Mouse (Mus musculus) heart, adult 2 months (tissue): Measurements from ENCODE around the gene Smim27. TPM values are rescaled to one million over a fixed set of nuclear protein-coding genes. Genes with fewer than 3 reads are reported as not detected.
A peak's percentile ranks its signal among the peaks of the same experiment; 100 is the strongest.

Source experiments
- DNase-seq, 2 experiments: peaks; one replicate each; pipeline ENCODE4 v3.0.0; 2021
- H3K27ac ChIP-seq: fragments of 200-600 bp; 2 replicates; pipeline ENCODE4 v1.8.1; 2022
- H3K27me3 ChIP-seq: fragments of 200-500 bp; 2 replicates; pipeline ENCODE4 v1.6.1; 2012; ENCODE audit warnings: mild to moderate bottlenecking, low read length, inconsistent platforms, mixed read lengths; ENCODE audit not compliant: control insufficient read depth, insufficient read depth
- H3K36me3 ChIP-seq: fragments of 200-500 bp; 2 replicates; pipeline ENCODE4 v1.6.1; 2012; ENCODE audit warnings: low read length, inconsistent platforms; ENCODE audit not compliant: control insufficient read depth, insufficient read depth
- H3K4me1 ChIP-seq: fragments of 200-500 bp; 2 replicates; pipeline ENCODE4 v1.6.1; 2011; ENCODE audit warnings: low read length; ENCODE audit not compliant: control insufficient read depth, insufficient read depth
- H3K4me3 ChIP-seq: fragments of 200-600 bp; 2 replicates; pipeline ENCODE4 v1.8.1; 2022
- H3K79me2 ChIP-seq: fragments of 200-500 bp; replicated peaks from 2 replicates; pipeline ENCODE4 v1.6.1; 2012; ENCODE audit warnings: mild to moderate bottlenecking, inconsistent platforms, low read length, moderate library complexity, mixed read lengths; ENCODE audit not compliant: control insufficient read depth, insufficient read depth
- H3K9ac ChIP-seq: fragments of 200-500 bp; 2 replicates; pipeline ENCODE4 v1.6.1; 2012; ENCODE audit warnings: low read depth, mild to moderate bottlenecking, control low read depth, inconsistent platforms, low read length, mixed read lengths
- CTCF ChIP-seq: fragments of 200-600 bp; IDR thresholded peaks from 2 replicates; pipeline ENCODE4 v1.8.1; 2022; ENCODE audit warnings: antibody characterized with exemption, mild to moderate bottlenecking, moderate library complexity
- EP300 ChIP-seq: fragments of 200-500 bp; IDR thresholded peaks from 2 replicates; pipeline ENCODE4 v1.6.1; 2011; ENCODE audit warnings: low read depth, low read length, control low read depth; ENCODE audit not compliant: insufficient read depth
- POLR2A ChIP-seq: fragments of 200-500 bp; IDR thresholded peaks from 2 replicates; pipeline ENCODE4 v1.6.1; 2011; ENCODE audit warnings: mild to moderate bottlenecking, low read depth, low read length, control low read depth; ENCODE audit not compliant: insufficient read depth
- WGBS: fragments of 180-500 bp; shearing (Covaris S2); methylation state at CpG from one replicate; pipeline ENCODE4 v1.1.7; 2018; 5-methylcytosine and 5-hydroxymethylcytosine counted together
- intact Hi-C: fragments of 180-260 bp; cut with DNase I; formaldehyde crosslinking; loops from one replicate; pipeline ENCODE4 v1.15.1; 2025
- long read RNA-seq: library from polyadenylated mRNA; stranded (forward); transcript quantifications from one replicate; pipeline ENCODE4 v2.0.0, GENCODE M21; 2021
- polyA plus RNA-seq: library from polyadenylated mRNA; depleted of rRNA; stranded (reverse); fragments of >200 nt; gene quantifications from 2 replicates; pipeline ENCODE4 v1.2.3, GENCODE M21; 2012; rRNA removed
- total RNA-seq, 2 experiments: library from RNA; stranded (reverse); gene quantifications; 2 replicates each; pipeline ENCODE4 v1.2.3; 2021

The Smim27 gene
- 10 to 100 TPM; 42.6 to 46.7 TPM for total RNA-seq
- polyA plus RNA-seq: 15.6 and 18.1 TPM in 2 replicates
- long read RNA-seq, transcript Smim27-201 (2 exons, 1,044 nt): major isoform, 49 of 49 reads
- long read RNA-seq, partial matches to known transcripts: 0 of 49 reads
- long read RNA-seq, other reads (novel, unspliced or antisense): 0 of 49 reads

DNA sequence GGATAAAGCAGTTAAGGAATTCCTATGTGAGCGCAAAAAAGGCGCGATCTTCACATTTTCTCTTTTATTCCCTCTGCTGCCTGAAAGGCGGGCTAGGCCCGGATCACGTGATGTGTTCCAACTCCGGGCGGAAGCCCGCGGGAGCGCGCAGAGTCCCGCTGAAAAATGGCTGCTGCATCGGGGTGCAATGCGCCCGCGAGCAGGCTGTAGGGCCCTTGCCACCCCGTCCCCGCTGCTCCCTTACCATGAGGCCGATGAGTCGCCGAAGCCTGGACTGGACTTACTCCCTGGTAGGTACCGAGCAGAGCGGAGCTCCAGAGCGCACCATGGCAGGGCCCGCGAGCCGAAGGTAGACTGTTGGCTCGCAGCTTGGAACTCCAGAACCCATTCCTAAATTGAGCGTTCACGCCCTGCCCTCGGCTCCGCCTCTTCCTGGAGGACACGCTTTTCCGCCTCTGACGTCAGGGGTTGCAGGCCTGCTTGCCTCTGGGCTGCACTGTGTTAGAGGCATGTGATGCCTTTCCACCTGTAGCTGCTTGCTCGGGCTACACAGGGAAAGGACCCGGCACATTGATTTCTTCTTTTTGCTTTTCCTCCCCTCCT, at the start of gene Smim27, which contains the start of gene Topors:
TSS of gene Smim27 (plus strand) at position 150 of the 603 bp plus-strand sequence.
TSS of gene Topors (minus strand) at position 421 of the 603 bp plus-strand sequence.
- no peaks in the 10 kb centered on the region for H3K27me3 ChIP-seq
- TF ChIP-seq CTCF (no peak), POLR2A (peak; percentile 97), EP300 (peak; percentile 92)
- H3K79me2 ChIP-seq: peaks cover 10% of the 10 kb centered on the region
- peak within 1 kb of the TSS; percentile 95 for H3K4me3 ChIP-seq
- H3K9ac ChIP-seq: peak within 1 kb of the TSS; percentile 93
- intact Hi-C loops: loop anchor here (1.0 to 2.0 kb wide), 2 partner anchors 10 to 31 kb away; partner anchors contain the start of genes Ddx58 and Ndufb6
- peak within 1 kb of the TSS; percentile 99 for H3K27ac ChIP-seq
- under 1% methylated on average over 38 of the region's 38 CpGs for WGBS
- H3K4me1 ChIP-seq: peaks cover 3% of the 10 kb centered on the region
- H3K36me3 ChIP-seq: peaks cover 10% of the 10 kb centered on the region
- DNase-seq: peak; percentile 97 to 98

DNA sequence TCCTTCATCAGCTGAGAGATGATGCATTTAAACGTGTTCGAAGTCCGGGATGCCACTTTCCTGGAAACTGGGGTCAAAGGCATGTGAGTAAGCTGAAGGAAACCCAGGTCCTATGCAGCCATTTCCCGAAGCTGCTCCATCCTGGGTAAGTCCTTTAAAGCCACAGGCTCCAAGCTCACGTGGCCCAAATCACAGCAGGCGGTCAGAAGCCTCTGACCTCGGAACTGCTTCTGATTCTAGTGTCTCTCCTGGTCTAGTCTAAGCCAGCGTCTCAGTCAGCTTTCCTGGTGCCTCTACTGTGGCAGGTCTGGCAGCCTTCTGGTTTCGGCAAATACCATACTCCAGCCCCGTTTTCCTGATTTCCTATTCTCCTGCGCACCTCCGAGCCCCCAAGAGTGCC, 48.9 kb upstream of the Smim27 start:
- no peaks in the 10 kb centered on the region for H3K79me2 ChIP-seq
- no peaks in the 10 kb centered on the region for H3K4me1 ChIP-seq
- no peak overlapping the region for H3K4me3 ChIP-seq
- H3K36me3 ChIP-seq: no peaks in the 10 kb centered on the region
- no peak overlapping the region for H3K9ac ChIP-seq
- DNase-seq: no peak
- TF ChIP-seq CTCF: no peak
- no peak for TF ChIP-seq POLR2A
- TF ChIP-seq EP300: no peak
- intact Hi-C loops: no loop called here
- H3K27ac ChIP-seq: no peak overlapping the region
- H3K27me3 ChIP-seq: no peaks in the 10 kb centered on the region
- WGBS: 41% methylated on average over 12 of the region's 12 CpGs

DNA sequence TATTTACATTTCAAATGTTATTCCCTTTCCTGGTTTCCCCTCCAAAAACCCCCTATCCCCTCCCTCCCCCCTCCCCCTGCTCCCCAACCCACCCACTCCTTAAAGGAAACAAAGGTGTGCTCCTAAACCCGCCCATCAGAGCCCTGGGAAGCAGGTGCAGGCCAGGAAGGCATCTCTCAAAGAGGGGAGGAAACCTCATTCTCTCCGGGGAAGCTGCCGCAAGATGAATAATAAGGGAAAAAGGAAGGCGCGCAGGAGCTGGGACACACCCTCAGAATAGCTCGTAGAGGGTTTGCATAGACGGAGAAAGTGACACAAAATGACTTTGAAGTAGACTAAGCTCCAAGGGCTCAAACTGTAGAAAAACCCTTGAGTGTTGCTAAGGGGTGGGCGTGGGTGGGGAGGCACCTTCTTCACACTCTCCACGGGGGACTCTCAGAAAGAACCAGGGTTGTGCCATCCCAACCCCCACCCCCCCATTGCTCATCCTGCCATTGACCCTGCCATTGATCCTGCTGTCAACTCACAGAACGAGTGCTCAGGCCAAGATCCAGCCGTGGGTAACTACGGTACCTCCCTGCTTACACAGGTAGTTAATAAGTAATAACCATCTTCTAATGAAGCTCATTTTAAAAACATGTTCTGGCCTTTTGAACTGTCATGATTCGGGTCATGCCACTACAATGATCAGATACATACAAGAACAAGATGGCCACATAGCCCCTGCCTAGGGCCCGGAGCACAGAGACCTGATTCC, 48.2 kb upstream of the Smim27 start:
- intact Hi-C loops: no loop called here
- Histone ChIP-seq H3K79me2 (no peaks in the 10 kb centered on the region), H3K9ac (no peak overlapping the region), H3K4me1 (no peaks in the 10 kb centered on the region), H3K4me3 (no peak overlapping the region), H3K27me3 (no peaks in the 10 kb centered on the region), H3K27ac (no peak overlapping the region), H3K36me3 (no peaks in the 10 kb centered on the region)
- DNase-seq: no peak
- WGBS: 65% methylated on average over 14 of the region's 14 CpGs
- TF ChIP-seq CTCF (no peak), EP300 (no peak), POLR2A (no peak)

DNA sequence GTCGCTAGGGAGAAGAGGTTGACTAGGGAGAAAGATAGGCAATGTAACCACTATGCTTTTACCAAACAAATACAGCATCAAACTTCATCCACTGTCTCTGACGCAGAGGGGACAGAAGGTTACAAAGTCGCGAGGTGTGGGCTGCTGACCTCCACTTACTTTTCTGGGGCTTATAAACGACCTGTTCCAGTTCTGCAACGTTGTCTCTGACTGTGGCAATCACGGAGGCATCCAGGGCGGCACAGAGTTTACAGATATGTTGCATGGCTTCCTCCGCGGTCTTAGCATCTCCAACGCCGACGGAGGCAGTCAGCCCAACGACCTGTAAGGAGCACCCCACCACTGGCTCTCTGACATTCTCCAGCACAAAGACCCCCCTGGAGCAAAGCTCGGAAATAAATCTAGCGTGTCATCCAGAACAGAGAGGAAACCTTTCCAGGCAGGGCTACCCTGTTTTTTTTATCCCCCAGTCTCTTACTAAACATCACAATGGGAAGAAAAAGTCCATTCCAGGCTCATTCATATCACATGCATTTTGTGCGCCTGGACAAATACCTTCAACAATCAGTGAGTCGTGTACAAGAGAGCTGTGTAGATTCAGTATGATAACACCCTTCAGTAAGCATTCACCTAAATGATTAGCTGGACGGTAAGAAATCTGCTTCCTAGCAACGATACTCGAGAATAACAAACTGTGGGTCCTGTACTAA, 47.3 kb upstream of the Smim27 start:
- no peaks in the 10 kb centered on the region for H3K4me1 ChIP-seq
- no peak overlapping the region for H3K9ac ChIP-seq
- intact Hi-C loops: no loop called here
- no peaks in the 10 kb centered on the region for H3K27me3 ChIP-seq
- H3K36me3 ChIP-seq: no peaks in the 10 kb centered on the region
- H3K4me3 ChIP-seq: no peak overlapping the region
- H3K27ac ChIP-seq: no peak overlapping the region
- whole genome bisulfite sequencing: 65% methylated on average over 21 of the region's 21 CpGs
- no peaks in the 10 kb centered on the region for H3K79me2 ChIP-seq
- TF ChIP-seq EP300: no peak
- no peak for TF ChIP-seq POLR2A
- no peak for TF ChIP-seq CTCF
- DNase-seq: no peak

DNA sequence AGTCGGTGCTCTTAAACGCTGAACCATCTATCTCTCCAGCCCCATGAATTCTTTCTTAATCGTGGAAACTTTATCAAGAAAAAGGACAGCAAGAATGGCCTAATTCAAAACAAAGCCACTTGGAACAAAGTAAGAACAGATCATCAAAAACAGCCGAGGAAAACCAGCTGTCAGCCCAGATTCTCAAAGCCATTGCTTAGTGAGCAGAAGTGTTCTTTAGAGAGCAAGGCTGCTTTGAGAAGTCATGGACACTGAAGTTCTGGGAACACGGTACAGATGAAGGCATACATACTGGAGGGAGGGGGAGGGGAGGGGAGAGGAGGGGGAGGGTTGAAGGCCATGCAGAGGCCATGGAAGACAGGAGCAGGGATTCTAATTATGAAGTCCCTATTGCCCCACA, 43.3 kb upstream of the Smim27 start:
- 66% methylated on average over 5 of the region's 5 CpGs for WGBS
- intact Hi-C loops: no loop called here
- Histone ChIP-seq H3K27ac (no peak overlapping the region), H3K36me3 (no peaks in the 10 kb centered on the region), H3K4me1 (no peaks in the 10 kb centered on the region), H3K9ac (no peak overlapping the region), H3K27me3 (no peaks in the 10 kb centered on the region), H3K4me3 (no peak overlapping the region), H3K79me2 (no peaks in the 10 kb centered on the region)
- DNase-seq: no peak
- no peak for TF ChIP-seq CTCF
- TF ChIP-seq POLR2A: no peak
- no peak for TF ChIP-seq EP300

DNA sequence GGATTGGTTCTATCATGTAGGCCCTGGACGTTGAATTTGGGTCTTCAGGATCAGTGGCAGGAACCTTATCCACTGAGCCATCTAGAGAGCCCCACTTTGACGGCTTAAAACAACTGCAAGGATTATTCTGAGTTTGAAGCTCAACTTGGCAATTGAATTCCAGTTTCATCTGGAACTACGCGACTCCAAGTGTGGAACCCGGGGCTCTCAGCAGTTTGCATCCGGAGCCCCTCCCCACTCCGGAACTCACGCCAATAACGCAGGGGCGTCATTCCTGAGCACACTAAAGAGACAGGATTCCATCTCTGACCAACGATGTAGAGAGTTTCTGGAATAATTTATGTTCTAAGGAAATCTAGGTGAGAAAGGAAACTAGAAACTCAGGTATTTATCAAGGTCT, 42.2 kb upstream of the Smim27 start:
- Histone ChIP-seq H3K9ac (no peak overlapping the region), H3K36me3 (no peaks in the 10 kb centered on the region), H3K27ac (no peak overlapping the region), H3K4me1 (no peaks in the 10 kb centered on the region), H3K79me2 (no peaks in the 10 kb centered on the region), H3K4me3 (no peak overlapping the region), H3K27me3 (no peaks in the 10 kb centered on the region)
- TF ChIP-seq POLR2A: no peak
- TF ChIP-seq EP300: no peak
- TF ChIP-seq CTCF: no peak
- intact Hi-C loops: no loop called here
- WGBS: 87% methylated on average over 11 of the region's 11 CpGs
- DNase-seq: no peak
